Mouse (Mus musculus): ENCODE measurements around the gene Rce1. TPM values are rescaled to one million over a fixed set of nuclear protein-coding genes. Genes with fewer than 3 reads are reported as not detected.
A peak's percentile ranks its signal among the peaks of the same experiment; 100 is the strongest.

Gene Rce1
- polyA plus RNA-seq, 1 experiment from 2014 or later = 84.9 TPM

GRCm38 (mm10) chr19:4623419-4623818, 2.0 kb downstream of the Rce1 start:
- H3K27me3 ChIP-seq (ENCODE audit: poor library complexity, severe bottlenecking) = no peaks in the 10 kb centered on the region
- peaks cover 43% of the 10 kb centered on the region for H3K36me3 ChIP-seq (replicated peaks)
- H3K4me1 ChIP-seq = peaks cover 45% of the 10 kb centered on the region
- DNase-seq (ENCODE audit: extremely low spot score, low spot score) = no peak
- peak overlapping the region; percentile 11; the same call in 1 of the 2 replicates for H3K4me3 ChIP-seq
- WGBS = 97% methylated on average over 9 of the region's 9 CpGs
- H3K9me3 ChIP-seq = no peaks in the 10 kb centered on the region
- H3K27ac ChIP-seq = no peak overlapping the region

- Histone ChIP-seq H3K4me1 (peaks cover 44% of the 10 kb centered on the region), H3K27me3 (ENCODE audit: poor library complexity, severe bottlenecking) (peaks cover 3% of the 10 kb centered on the region), H3K9me3 (no peaks in the 10 kb centered on the region), H3K27ac (no peak overlapping the region), H3K4me3 (no peak overlapping the region), H3K36me3 (replicated peaks) (peaks cover 43% of the 10 kb centered on the region)
- 78% methylated on average over 5 of the region's 5 CpGs for WGBS
- DNase-seq (ENCODE audit: extremely low spot score, low spot score) = no peak
Observed at GRCm38 (mm10) chr19:4622780-4623179, 2.7 kb downstream of the Rce1 start.

GRCm38 (mm10) chr19:4620721-4621120, 4.7 kb downstream of the Rce1 start:
- DNase-seq (ENCODE audit: extremely low spot score, low spot score) = no peak
- H3K36me3 ChIP-seq (replicated peaks) = peaks cover 43% of the 10 kb centered on the region
- no peak overlapping the region for H3K27ac ChIP-seq
- H3K27me3 ChIP-seq (ENCODE audit: poor library complexity, severe bottlenecking) = peaks cover 17% of the 10 kb centered on the region
- H3K4me1 ChIP-seq = peaks cover 37% of the 10 kb centered on the region
- no peak overlapping the region for H3K4me3 ChIP-seq
- 85% methylated on average over 7 of the region's 7 CpGs for WGBS
- H3K9me3 ChIP-seq = no peaks in the 10 kb centered on the region

- Histone ChIP-seq H3K27me3 (ENCODE audit: poor library complexity, severe bottlenecking) (peaks cover 17% of the 10 kb centered on the region), H3K27ac (no peak overlapping the region), H3K4me1 (peaks cover 38% of the 10 kb centered on the region), H3K9me3 (no peaks in the 10 kb centered on the region), H3K4me3 (no peak overlapping the region), H3K36me3 (replicated peaks) (peaks cover 43% of the 10 kb centered on the region)
- no peak for DNase-seq (ENCODE audit: extremely low spot score, low spot score)
- 86% methylated on average over 10 of the region's 10 CpGs for WGBS
Observed at GRCm38 (mm10) chr19:4619461-4619860, 6.0 kb downstream of the Rce1 start.

GRCm38 (mm10) chr19:4618183-4618582, 7.3 kb downstream of the Rce1 start:
- DNase-seq (ENCODE audit: extremely low spot score, low spot score) = peak; percentile 55
- Histone ChIP-seq H3K27ac (0 out of 2 replicates have a peak overlapping the region, but pooled peaks have one; percentile 25), H3K27me3 (ENCODE audit: poor library complexity, severe bottlenecking) (peaks cover 17% of the 10 kb centered on the region), H3K4me3 (no peak overlapping the region; the same call in 1 of the 2 replicates), H3K36me3 (replicated peaks) (peaks cover 45% of the 10 kb centered on the region), H3K9me3 (no peaks in the 10 kb centered on the region), H3K4me1 (peaks cover 42% of the 10 kb centered on the region)
- WGBS = 31% methylated on average over 18 of the region's 18 CpGs

GRCm38 (mm10) chr19:4616546-4616945, 8.9 kb downstream of the Rce1 start:
- H3K4me3 ChIP-seq = peak overlapping the region; percentile 97

GRCm38 (mm10) chr19:4615151-4616093, 10.0 kb downstream of the Rce1 start, which contains the start of gene Lrfn4:
Gene Lrfn4, minus strand, starts transcription at chr19:4615667.
- DNase-seq (ENCODE audit: extremely low spot score, low spot score) = peak; percentile 92
- peaks cover 58% of the 10 kb centered on the region for H3K4me1 ChIP-seq
- H3K9me3 ChIP-seq = no peaks in the 10 kb centered on the region
- peak within 1 kb of the TSS; percentile 99 for H3K27ac ChIP-seq
- peaks cover 17% of the 10 kb centered on the region for H3K27me3 ChIP-seq (ENCODE audit: poor library complexity, severe bottlenecking)
- WGBS = under 1% methylated on average over 86 of the region's 87 CpGs
- H3K36me3 ChIP-seq (replicated peaks) = peaks cover 44% of the 10 kb centered on the region
- H3K4me3 ChIP-seq = peak within 1 kb of the TSS; percentile 97

More at GRCm38 (mm10) chr19:4616546-4616945, 8.9 kb downstream of the Rce1 start:
- H3K27ac ChIP-seq = peak overlapping the region; percentile 99; the same call in 1 of the 2 replicates
- H3K36me3 ChIP-seq (replicated peaks) = peaks cover 45% of the 10 kb centered on the region
- peaks cover 58% of the 10 kb centered on the region for H3K4me1 ChIP-seq
- H3K9me3 ChIP-seq = no peaks in the 10 kb centered on the region
- 55% methylated on average over 4 of the region's 4 CpGs for WGBS
- DNase-seq (ENCODE audit: extremely low spot score, low spot score) = no peak
- H3K27me3 ChIP-seq (ENCODE audit: poor library complexity, severe bottlenecking) = peaks cover 17% of the 10 kb centered on the region

GRCm38 (mm10) chr19:4614305-4615150, 10.9 kb downstream of the Rce1 start:
- Histone ChIP-seq H3K4me1 (peaks cover 58% of the 10 kb centered on the region), H3K9me3 (no peaks in the 10 kb centered on the region)
- whole genome bisulfite sequencing = 21% methylated on average over 41 of the region's 49 CpGs

GRCm38 (mm10) chr19:4613464-4614304, 11.8 kb downstream of the Rce1 start:
- Histone ChIP-seq H3K4me1 (peaks cover 58% of the 10 kb centered on the region), H3K9me3 (no peaks in the 10 kb centered on the region), H3K27ac (peak overlapping the region; percentile 99; the same call in 1 of the 2 replicates), H3K36me3 (replicated peaks) (peaks cover 39% of the 10 kb centered on the region), H3K27me3 (ENCODE audit: poor library complexity, severe bottlenecking) (peaks cover 17% of the 10 kb centered on the region), H3K4me3 (peak overlapping the region; percentile 97)
- no peak for DNase-seq (ENCODE audit: extremely low spot score, low spot score)
- 91% methylated on average over 33 of the region's 33 CpGs for WGBS

More at GRCm38 (mm10) chr19:4614305-4615150, 10.9 kb downstream of the Rce1 start:
- peak; percentile 50 for DNase-seq (ENCODE audit: extremely low spot score, low spot score)
- H3K4me3 ChIP-seq = peak overlapping the region; percentile 97
- peaks cover 39% of the 10 kb centered on the region for H3K36me3 ChIP-seq (replicated peaks)
- H3K27ac ChIP-seq = peak overlapping the region; percentile 99
- peaks cover 17% of the 10 kb centered on the region for H3K27me3 ChIP-seq (ENCODE audit: poor library complexity, severe bottlenecking)

GRCm38 (mm10) chr19:4612181-4612961, 13.1 kb downstream of the Rce1 start:
- Histone ChIP-seq H3K9me3 (no peaks in the 10 kb centered on the region), H3K27ac (no peak overlapping the region), H3K4me3 (no peak overlapping the region), H3K27me3 (ENCODE audit: poor library complexity, severe bottlenecking) (peaks cover 10% of the 10 kb centered on the region), H3K4me1 (peaks cover 50% of the 10 kb centered on the region), H3K36me3 (replicated peaks) (peaks cover 39% of the 10 kb centered on the region)
- DNase-seq (ENCODE audit: extremely low spot score, low spot score) = no peak
- 91% methylated on average over 19 of the region's 19 CpGs for WGBS

- no peaks in the 10 kb centered on the region for H3K9me3 ChIP-seq
- no peak overlapping the region for H3K4me3 ChIP-seq
- DNase-seq (ENCODE audit: extremely low spot score, low spot score) = no peak
- peaks cover 39% of the 10 kb centered on the region for H3K36me3 ChIP-seq (replicated peaks)
- WGBS = 71% methylated on average over 4 of the region's 4 CpGs
- peaks cover 35% of the 10 kb centered on the region for H3K4me1 ChIP-seq
- H3K27me3 ChIP-seq (ENCODE audit: poor library complexity, severe bottlenecking) = no peaks in the 10 kb centered on the region
- H3K27ac ChIP-seq = no peak overlapping the region
Observed at GRCm38 (mm10) chr19:4610109-4610508, 15.3 kb downstream of the Rce1 start.

All from forebrain, embryonic 10.5 days (tissue).